Mouse (Mus musculus) MEL (cell line): ENCODE results near the gene Tfdp2.

Experiments used
- CHD1 ChIP-seq: IDR thresholded peaks from 2 replicates; pipeline ENCODE4 v1.6.1; 2012; ENCODE audit warnings: low read depth, mild to moderate bottlenecking, inconsistent platforms, low read length, improper control_type of control experiment
- CHD2 ChIP-seq: IDR thresholded peaks from 2 replicates; pipeline ENCODE4 v1.6.1; 2011; ENCODE audit warnings: low read length, improper control_type of control experiment
- CTCF ChIP-seq, 3 experiments: IDR thresholded peaks in 2 of 3; conservative IDR thresholded peaks in 1 of 3; 2 replicates each; pipeline ENCODE4 v1.5.1; 2011 to 2012; ENCODE audit warnings: low read length in 3 of 3, low read depth in 2 of 3, mild to moderate bottlenecking in 2 of 3, improper control_type of control experiment in 1 of 3, inconsistent platforms in 1 of 3, mixed read lengths in 1 of 3, moderate library complexity in 1 of 3; ENCODE audit not compliant: control insufficient read depth in 1 of 3, insufficient read depth in 1 of 3, poor library complexity in 1 of 3, severe bottlenecking in 1 of 3
- EP300 ChIP-seq, 2 experiments: IDR thresholded peaks; 2 replicates each; pipeline ENCODE4 v1.6.1; 2011; ENCODE audit warnings: improper control_type of control experiment in 2 of 2, low read length in 2 of 2, low read depth in 1 of 2, mild to moderate bottlenecking in 1 of 2
- ETS1 ChIP-seq: IDR thresholded peaks from 2 replicates; pipeline ENCODE4 v1.6.1; 2012; ENCODE audit warnings: low read depth, mild to moderate bottlenecking, inconsistent platforms, low read length, improper control_type of control experiment, moderate library complexity
- KAT2A ChIP-seq: conservative IDR thresholded peaks from 2 replicates; pipeline ENCODE4 v1.6.1; 2012; ENCODE audit warnings: low read depth, low read length, improper control_type of control experiment, inconsistent platforms
- MAX ChIP-seq: IDR thresholded peaks from 2 replicates; pipeline ENCODE4 v1.6.1; 2011; ENCODE audit warnings: low read length, improper control_type of control experiment
- NRF1 ChIP-seq: IDR thresholded peaks from 2 replicates; pipeline ENCODE4 v1.6.1; 2014; ENCODE audit warnings: low read depth, mild to moderate bottlenecking, inconsistent platforms, low read length, improper control_type of control experiment, moderate library complexity; ENCODE audit not compliant: poor library complexity, insufficient read depth, severe bottlenecking
- SMC3 ChIP-seq: IDR thresholded peaks from 2 replicates; pipeline ENCODE4 v1.6.1; 2011; ENCODE audit warnings: low read depth, low read length, improper control_type of control experiment
- TBP ChIP-seq: IDR thresholded peaks from 2 replicates; pipeline ENCODE4 v1.8.0; 2011; ENCODE audit warnings: low read depth, low read length, improper control_type of control experiment
- USF1 ChIP-seq: IDR thresholded peaks from 2 replicates; pipeline ENCODE4 v1.6.1; 2014; ENCODE audit warnings: low read depth, mild to moderate bottlenecking, inconsistent platforms, low read length, improper control_type of control experiment, moderate library complexity
- ZNF384 ChIP-seq: IDR thresholded peaks from 2 replicates; pipeline ENCODE4 v1.6.1; 2012; ENCODE audit warnings: low read depth, mild to moderate bottlenecking, inconsistent platforms, low read length, improper control_type of control experiment

DNA sequence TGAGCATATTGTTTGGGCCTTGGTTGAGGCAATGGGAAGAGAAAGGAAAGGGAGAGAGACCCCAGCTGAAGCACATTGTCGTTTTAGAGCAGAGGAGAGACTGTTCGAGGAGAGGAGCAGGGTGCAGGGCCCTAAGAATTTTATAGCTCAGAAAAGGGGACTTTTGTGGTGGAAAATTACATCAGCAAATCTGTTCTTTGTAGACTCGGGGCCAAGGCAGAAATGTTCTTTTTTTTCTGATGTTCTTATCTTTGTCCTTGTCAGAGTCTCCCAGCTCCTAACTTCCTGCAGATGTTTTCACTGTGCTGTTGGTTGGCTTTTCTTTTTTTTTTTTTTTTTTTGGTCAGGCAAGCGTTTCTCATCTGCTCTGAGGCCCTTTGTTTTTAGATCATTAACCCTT is 37.6 kb upstream of the Tfdp2 start:
- TF ChIP-seq SMC3: no peak
- TF ChIP-seq TBP: no peak
- TF ChIP-seq CTCF (IDR thresholded peaks at IDR 0.05 in 2 of 3, conservative IDR thresholded peaks at IDR 0.05 in 1 of 3; ENCODE audit: control insufficient read depth in 1 of 3, insufficient read depth in 1 of 3, low read depth in 2 of 3, low read length in 3 of 3, poor library complexity in 1 of 3, severe bottlenecking in 1 of 3): no peak
- peak; percentile 97 for TF ChIP-seq ETS1
- TF ChIP-seq USF1: no peak
- TF ChIP-seq CHD1: no peak
- peak; percentile 99 for TF ChIP-seq ZNF384
- peak; percentile 91 for TF ChIP-seq EP300 (IDR thresholded peaks at IDR 0.05; ENCODE audit: low read depth in 1 of 2, low read length in 2 of 2)
- no peak for TF ChIP-seq NRF1
- no peak for TF ChIP-seq MAX
- 0 out of 2 replicates have a peak, but pooled peaks have one; percentile 23 for TF ChIP-seq KAT2A
- no peak for TF ChIP-seq CHD2
